Mouse (Mus musculus) ES-E14 (cell line): ENCODE results near the gene Rln3.

Source experiments
- CHD2 ChIP-seq: IDR thresholded peaks from 2 replicates; pipeline ENCODE4 v1.6.1; 2014; ENCODE audit warnings: mild to moderate bottlenecking, low read depth, low read length, inconsistent platforms
- MAFK ChIP-seq: IDR thresholded peaks from 2 replicates; pipeline ENCODE4 v1.6.1; 2014; ENCODE audit warnings: mild to moderate bottlenecking, low read depth, low read length, inconsistent platforms; ENCODE audit not compliant: insufficient read depth
- ZC3H11A ChIP-seq: IDR thresholded peaks from 2 replicates; pipeline ENCODE4 v1.6.1; 2012; ENCODE audit warnings: low read depth, mild to moderate bottlenecking, inconsistent platforms, low read length, borderline replicate concordance
- ZNF384 ChIP-seq: IDR thresholded peaks from 2 replicates; pipeline ENCODE4 v1.6.1; 2012; ENCODE audit warnings: low read depth, low read length, inconsistent platforms

- TF ChIP-seq MAFK (no peak), ZNF384 (no peak), CHD2 (no peak), ZC3H11A (no peak)
These were observed 41.7 kb downstream of the Rln3 start for GRCm38 (mm10) chr8:84002957-84003611.
